Comparison of ENCODE assay signal across 8 mouse cellular contexts in genomic region chr17:45684667-45685131, GRCm38 (mm10). TPM values are rescaled to one million over a fixed set of nuclear protein-coding genes. Genes with fewer than 3 reads are reported as not detected.
DNase-seq lines count a peak whose midpoint lies in the region; ATAC-seq and TF ChIP-seq lines count a peak whose summit lies in the region.

No protein-coding gene starts in this region.

- peak overlapping the region; percentile 90 for H3K4me3 ChIP-seq in heart, embryonic 12.5 days
- peak overlapping the region; percentile 82 for H3K4me3 ChIP-seq in ES-Bruce4 (ENCODE audit: low read depth, low read length)
- peak overlapping the region; percentile 87 for H3K4me3 ChIP-seq in forebrain, embryonic 12.5 days (replicated peaks)
- H3K4me3 ChIP-seq in liver, embryonic 13.5 days (replicated peaks) = peak overlapping the region; percentile 87

- H3K9me3 ChIP-seq in heart, embryonic 12.5 days (replicated peaks) = no peaks in the 10 kb centered on the region
- H3K9me3 ChIP-seq in ES-Bruce4 (replicated peaks; ENCODE audit: control insufficient read depth, insufficient read depth, low read length, poor library complexity, severe bottlenecking) = no peaks in the 10 kb centered on the region
- H3K9me3 ChIP-seq in forebrain, embryonic 12.5 days = no peaks in the 10 kb centered on the region
- H3K9me3 ChIP-seq in liver, embryonic 13.5 days (replicated peaks) = no peaks in the 10 kb centered on the region

- H3K9ac ChIP-seq in heart, embryonic 12.5 days = peak overlapping the region; percentile 96
- peak overlapping the region; percentile 88 for H3K9ac ChIP-seq in ES-Bruce4 (ENCODE audit: low read depth, poor library complexity, severe bottlenecking)
- H3K9ac ChIP-seq in forebrain, embryonic 12.5 days = peak overlapping the region; percentile 88
- H3K9ac ChIP-seq in liver, embryonic 13.5 days = peak overlapping the region; percentile 93

- DNase-seq in heart, adult 18-20 months = no peak
- no peak for DNase-seq in liver, embryonic 13.5 days
- no peak for DNase-seq in frontal cortex, postnatal 36 days (ENCODE audit: low spot score in 2 of 2)
- no peak for DNase-seq in left cerebral cortex, postnatal 10 days (ENCODE audit: extremely low spot score in 1 of 2, low spot score in 2 of 2)
- DNase-seq in thymus, postnatal 14 days = no peak

- no peaks in the 10 kb centered on the region for H3K27me3 ChIP-seq in heart, embryonic 12.5 days (replicated peaks)
- H3K27me3 ChIP-seq in ES-Bruce4 (ENCODE audit: control insufficient read depth, insufficient read depth, low read length, poor library complexity, severe bottlenecking) = no peaks in the 10 kb centered on the region
- H3K27me3 ChIP-seq in forebrain, embryonic 12.5 days = no peaks in the 10 kb centered on the region
- peaks cover 6% of the 10 kb centered on the region; the same call in 1 of the 2 replicates for H3K27me3 ChIP-seq in liver, embryonic 13.5 days

- TF ChIP-seq POLR2A in ES-Bruce4 (IDR thresholded peaks at IDR 0.05; ENCODE audit: insufficient read depth, low read length) = no peak

- no peak for TF ChIP-seq EP300 in ES-Bruce4 (IDR thresholded peaks at IDR 0.05; ENCODE audit: insufficient read depth, low read depth, low read length)

- 26% methylated on average over 14 of the region's 14 CpGs for WGBS in heart, embryonic 12.5 days
- WGBS in forebrain, embryonic 12.5 days = 26% methylated on average over 14 of the region's 14 CpGs
- WGBS in liver, embryonic 13.5 days (ENCODE audit: insufficient replicate concordance) = 34% methylated on average over 14 of the region's 14 CpGs

- intact Hi-C loops in left cerebral cortex, postnatal 10 days (cut with DNase I) = no loop called here

- H3K4me2 ChIP-seq in heart, embryonic 12.5 days = peak overlapping the region; percentile 93
- H3K4me2 ChIP-seq in forebrain, embryonic 12.5 days = peak overlapping the region; percentile 78
- H3K4me2 ChIP-seq in liver, embryonic 13.5 days = peak overlapping the region; percentile 100

- H3K36me3 ChIP-seq in heart, embryonic 12.5 days = no peaks in the 10 kb centered on the region
- no peaks in the 10 kb centered on the region for H3K36me3 ChIP-seq in ES-Bruce4 (ENCODE audit: control insufficient read depth, insufficient read depth, low read length, poor library complexity, severe bottlenecking)
- H3K36me3 ChIP-seq in forebrain, embryonic 12.5 days (replicated peaks) = no peaks in the 10 kb centered on the region
- no peaks in the 10 kb centered on the region for H3K36me3 ChIP-seq in liver, embryonic 13.5 days

- peaks cover 35% of the 10 kb centered on the region for H3K4me1 ChIP-seq in heart, embryonic 12.5 days (replicated peaks)
- H3K4me1 ChIP-seq in ES-Bruce4 (ENCODE audit: control insufficient read depth, insufficient read depth, low read length) = peaks cover 2% of the 10 kb centered on the region
- H3K4me1 ChIP-seq in forebrain, embryonic 12.5 days = peaks cover 40% of the 10 kb centered on the region
- peaks cover 46% of the 10 kb centered on the region for H3K4me1 ChIP-seq in liver, embryonic 13.5 days (replicated peaks)

- H3K27ac ChIP-seq in heart, embryonic 12.5 days (ENCODE audit: poor library complexity, severe bottlenecking) = 0 out of 2 replicates have a peak overlapping the region, but pooled peaks have one; percentile 49
- H3K27ac ChIP-seq in ES-Bruce4 (ENCODE audit: insufficient read depth, low read length) = no peak overlapping the region
- H3K27ac ChIP-seq in forebrain, embryonic 12.5 days = peak overlapping the region; percentile 88
- H3K27ac ChIP-seq in liver, embryonic 13.5 days = no peak overlapping the region

- no peak for ATAC-seq in heart, embryonic 12.5 days (ENCODE audit: insufficient number of reproducible peaks, low FRiP score)
- peak; percentile 7; the same call in 1 of the 2 replicates for ATAC-seq in forebrain, embryonic 12.5 days (ENCODE audit: low FRiP score)
- ATAC-seq in liver, embryonic 13.5 days (ENCODE audit: low read depth) = no peak

- no peak for TF ChIP-seq CTCF in ES-Bruce4 (IDR thresholded peaks at IDR 0.05; ENCODE audit: low read depth, low read length)

RNA-seq across cellular contexts. Expression of gene Mrpl14, which starts 1.4 kb away (rescaled TPM):
- polyA plus RNA-seq in heart, embryonic 12.5 days (2016; fragmentation: Nextera tagmentation; extraction: Ambion mirVana) = 128 and 129 TPM in 2 replicates
- total RNA-seq in heart, adult 18-20 months (2021) = 100 to 1,000 TPM; 160 to 167 TPM
- polyA plus RNA-seq in ES-Bruce4 (2011; ENCODE audit: insufficient read depth, insufficient read length, low read depth, missing spikeins) = 31.8 and 42.7 TPM in 2 replicates
- polyA plus RNA-seq in forebrain, embryonic 12.5 days (2016; fragmentation: Nextera tagmentation; extraction: Ambion mirVana) = 98.8 and 112 TPM in 2 replicates
- polyA plus RNA-seq in liver, embryonic 13.5 days (2015; fragmentation: Nextera tagmentation; extraction: Ambion mirVana) = 123 and 133 TPM in 2 replicates
- total RNA-seq in left cerebral cortex, postnatal 10 days (2021) = 10 to 100 TPM; 46.8 to 47.1 TPM

RNA-seq across cellular contexts. Expression of gene Tmem63b, which starts 2.0 kb away (rescaled TPM):
- polyA plus RNA-seq in heart, embryonic 12.5 days (2016; fragmentation: Nextera tagmentation; extraction: Ambion mirVana) = 41.2 and 41.4 TPM in 2 replicates
- 10 to 100 TPM; 91.7 to 95.7 TPM for total RNA-seq in heart, adult 18-20 months (2021)
- 112 and 129 TPM in 2 replicates for polyA plus RNA-seq in ES-Bruce4 (2011; ENCODE audit: insufficient read depth, insufficient read length, low read depth, missing spikeins)
- polyA plus RNA-seq in forebrain, embryonic 12.5 days (2016; fragmentation: Nextera tagmentation; extraction: Ambion mirVana) = 85.7 and 89.3 TPM in 2 replicates
- polyA plus RNA-seq in liver, embryonic 13.5 days (2015; fragmentation: Nextera tagmentation; extraction: Ambion mirVana) = 7.7 and 8.3 TPM in 2 replicates
- 100 to 1,000 TPM; 238 to 244 TPM for total RNA-seq in left cerebral cortex, postnatal 10 days (2021)

RNA-seq across cellular contexts. Expression of gene Capn11, which starts 25.6 kb away (rescaled TPM):
- 0.46 and 0.56 TPM in 2 replicates for polyA plus RNA-seq in heart, embryonic 12.5 days (2016; fragmentation: Nextera tagmentation; extraction: Ambion mirVana)
- under 1 TPM; 0.17 to 0.57 TPM for total RNA-seq in heart, adult 18-20 months (2021)
- 1.4 and 1.9 TPM in 2 replicates for polyA plus RNA-seq in ES-Bruce4 (2011; ENCODE audit: insufficient read depth, insufficient read length, low read depth, missing spikeins)
- polyA plus RNA-seq in forebrain, embryonic 12.5 days (2016; fragmentation: Nextera tagmentation; extraction: Ambion mirVana) = 0.76 and 1.1 TPM in 2 replicates
- 0.05 and 0.09 TPM in 2 replicates for polyA plus RNA-seq in liver, embryonic 13.5 days (2015; fragmentation: Nextera tagmentation; extraction: Ambion mirVana)
- total RNA-seq in left cerebral cortex, postnatal 10 days (2021) = under 1 TPM in 1 of 2 experiments, not detected in 1; 0.39 TPM

RNA-seq across cellular contexts. Expression of gene 1600014C23Rik, which starts 48.9 kb away (rescaled TPM):
- 0.61 TPM in 1 of 2 replicates, not detected in the other for polyA plus RNA-seq in heart, embryonic 12.5 days (2016; fragmentation: Nextera tagmentation; extraction: Ambion mirVana)
- 1 to 10 TPM in 1 of 2 experiments, not detected in 1; 1.3 TPM for total RNA-seq in heart, adult 18-20 months (2021)
- not detected in 2 replicates for polyA plus RNA-seq in ES-Bruce4 (2011; ENCODE audit: insufficient read depth, insufficient read length, low read depth, missing spikeins)
- polyA plus RNA-seq in forebrain, embryonic 12.5 days (2016; fragmentation: Nextera tagmentation; extraction: Ambion mirVana) = 0.83 TPM in 1 of 2 replicates, not detected in the other
- not detected in 2 replicates for polyA plus RNA-seq in liver, embryonic 13.5 days (2015; fragmentation: Nextera tagmentation; extraction: Ambion mirVana)
- total RNA-seq in left cerebral cortex, postnatal 10 days (2021) = not detected

Comparison
In these comparisons a context has a peak if more than half of its experiments do, and no peak if none do; other contexts are left out.
1. H3K27ac ChIP-seq: peak in heart, embryonic 12.5 days (single experiment) and forebrain, embryonic 12.5 days (single experiment); none in ES-Bruce4 (single experiment) and liver, embryonic 13.5 days (single experiment).
2. Peak in every context shown above with its lines, with median percentiles within 50 percentile points of each other: H3K4me2 ChIP-seq, H3K4me3 ChIP-seq and H3K9ac ChIP-seq.